Mouse (Mus musculus) fat pad, adult 2 months (tissue): ENCODE measurements around the gene Itih4.

Source experiments
- DNase-seq: peaks from one replicate; pipeline ENCODE4 v3.0.0-alpha.2; 2011; ENCODE audit warnings: low read depth, low spot score; ENCODE audit errors: extremely low read depth

Gene Itih4

GRCm38 (mm10) chr14:30886204-30886603 is at the start of gene Itih4:
Itih4 (plus strand) TSS chr14:30886476.
- no peak for DNase-seq

- DNase-seq = no peak
These were observed 48.8 kb upstream of the Itih4 start for GRCm38 (mm10) chr14:30837416-30837996.

- DNase-seq = no peak
These were observed 42.6 kb upstream of the Itih4 start for GRCm38 (mm10) chr14:30843701-30844100.

- no peak for DNase-seq
These were observed 35.8 kb upstream of the Itih4 start for GRCm38 (mm10) chr14:30850504-30850903.

- DNase-seq = no peak
These were observed 34.0 kb upstream of the Itih4 start for GRCm38 (mm10) chr14:30852325-30852724.

GRCm38 (mm10) chr14:30855316-30855715 is 31.0 kb upstream of the Itih4 start:
- DNase-seq = no peak

GRCm38 (mm10) chr14:30856885-30857507 is 29.3 kb upstream of the Itih4 start:
- DNase-seq = no peak

GRCm38 (mm10) chr14:30857990-30858389 is 28.3 kb upstream of the Itih4 start:
- no peak for DNase-seq

GRCm38 (mm10) chr14:30861421-30862125 is 24.7 kb upstream of the Itih4 start:
- DNase-seq = no peak

GRCm38 (mm10) chr14:30862368-30862767 is 23.9 kb upstream of the Itih4 start:
- DNase-seq = no peak

- no peak for DNase-seq
These were observed 21.0 kb upstream of the Itih4 start for GRCm38 (mm10) chr14:30865311-30865710.

- DNase-seq = no peak
These were observed 19.2 kb upstream of the Itih4 start for GRCm38 (mm10) chr14:30867042-30867441.

- DNase-seq = no peak
These were observed 17.4 kb upstream of the Itih4 start for GRCm38 (mm10) chr14:30868826-30869225.

- peak; percentile 59 for DNase-seq
These were observed 16.9 kb upstream of the Itih4 start for GRCm38 (mm10) chr14:30869391-30869801.

- no peak for DNase-seq
These were observed 15.8 kb upstream of the Itih4 start for GRCm38 (mm10) chr14:30870206-30871147.

- DNase-seq = no peak
These were observed 12.1 kb upstream of the Itih4 start for GRCm38 (mm10) chr14:30874095-30874700.

- peak; percentile 63 for DNase-seq
These were observed 11.0 kb upstream of the Itih4 start for GRCm38 (mm10) chr14:30875130-30875865.

- no peak for DNase-seq
These were observed 10.3 kb upstream of the Itih4 start for GRCm38 (mm10) chr14:30875955-30876354.

GRCm38 (mm10) chr14:30876451-30876850 is 9.8 kb upstream of the Itih4 start:
- no peak for DNase-seq

GRCm38 (mm10) chr14:30877827-30878226 is 8.4 kb upstream of the Itih4 start:
- no peak for DNase-seq
